9 mouse cellular contexts compared by ENCODE assay signal in the genomic region with DNA sequence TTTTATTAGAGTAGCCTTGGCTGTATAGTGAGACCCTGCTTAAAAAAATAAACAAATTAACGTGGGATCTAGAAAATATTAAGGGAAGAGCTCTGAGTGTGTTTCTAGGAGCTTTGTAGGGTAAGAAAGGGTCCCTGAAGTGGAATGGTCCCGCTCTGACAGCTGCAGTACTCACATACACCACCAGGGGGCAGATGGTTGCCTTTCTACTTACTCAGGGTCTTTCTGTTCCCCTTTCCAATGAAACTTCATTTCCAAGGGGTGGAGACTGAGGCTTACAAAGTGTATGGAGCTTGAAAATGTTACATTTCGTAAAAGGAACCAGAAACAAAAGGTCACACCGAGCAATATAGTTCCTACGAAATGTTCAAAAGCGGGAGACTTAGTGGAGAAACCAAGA. TPM values are rescaled to one million over a fixed set of nuclear protein-coding genes. Genes with fewer than 3 reads are reported as not detected.
DNase-seq lines count a peak whose midpoint lies in the region; ATAC-seq lines count a peak whose summit lies in the region.
"Had no signal": no experiment of that assay in that cellular context is flagged by ENCODE, and none has a peak within 500 bp of the region (broad histone marks: within the 10 kb centered on the region; RNA-seq: fewer than 3 reads in every experiment).

No protein-coding gene starts in this region.

- H3K27ac ChIP-seq in intestine, embryonic 14.5 days (ENCODE audit: low read depth) = no peak overlapping the region
- H3K27ac ChIP-seq in intestine, embryonic 15.5 days = no peak overlapping the region
- no peak overlapping the region for H3K27ac ChIP-seq in embryonic facial prominence, embryonic 13.5 days
- H3K27ac ChIP-seq in limb, embryonic 13.5 days = no peak overlapping the region

- H3K36me3 ChIP-seq in intestine, embryonic 14.5 days (ENCODE audit: control insufficient read depth, insufficient read depth, low read length) = no peaks in the 10 kb centered on the region
- no peaks in the 10 kb centered on the region for H3K36me3 ChIP-seq in intestine, embryonic 15.5 days
- no peaks in the 10 kb centered on the region; the same call in 1 of the 2 replicates for H3K36me3 ChIP-seq in embryonic facial prominence, embryonic 13.5 days
- H3K36me3 ChIP-seq in limb, embryonic 13.5 days = no peaks in the 10 kb centered on the region; the same call in 1 of the 2 replicates

- no peaks in the 10 kb centered on the region for H3K9me3 ChIP-seq in intestine, embryonic 14.5 days (ENCODE audit: control insufficient read depth, low read length)
- H3K9me3 ChIP-seq in intestine, embryonic 15.5 days = no peaks in the 10 kb centered on the region
- no peaks in the 10 kb centered on the region for H3K9me3 ChIP-seq in embryonic facial prominence, embryonic 13.5 days
- H3K9me3 ChIP-seq in limb, embryonic 13.5 days = no peaks in the 10 kb centered on the region

- DNase-seq in intestine, embryonic 14.5 days (ENCODE audit: low spot score) = peak; percentile 92
- DNase-seq in adrenal gland, adult 2 months = peak; percentile 76
- DNase-seq in induced T-regulatory cell, adult 2 months (ENCODE audit: low read depth) = peak; percentile 85
- DNase-seq in thymus, postnatal 10 days (ENCODE audit: low spot score in 2 of 2) = peak; percentile 41 to 67

- no peaks in the 10 kb centered on the region for H3K27me3 ChIP-seq in intestine, embryonic 14.5 days (replicated peaks; ENCODE audit: control insufficient read depth, insufficient read depth, low read length)
- H3K27me3 ChIP-seq in intestine, embryonic 15.5 days (replicated peaks) = peaks cover 3% of the 10 kb centered on the region; the same call in 1 of the 2 replicates
- no peaks in the 10 kb centered on the region; the same call in 1 of the 2 replicates for H3K27me3 ChIP-seq in embryonic facial prominence, embryonic 13.5 days
- H3K27me3 ChIP-seq in limb, embryonic 13.5 days = 0 out of 2 replicates have a peak, but pooled peaks cover 3% of the 10 kb centered on the region

- H3K9ac ChIP-seq in intestine, embryonic 14.5 days (ENCODE audit: low read length) = no peak overlapping the region
- no peak overlapping the region for H3K9ac ChIP-seq in intestine, embryonic 15.5 days
- no peak overlapping the region for H3K9ac ChIP-seq in embryonic facial prominence, embryonic 13.5 days
- H3K9ac ChIP-seq in limb, embryonic 13.5 days = no peak overlapping the region

- H3K4me2 ChIP-seq in intestine, embryonic 14.5 days (ENCODE audit: low read length) = no peak overlapping the region
- H3K4me2 ChIP-seq in intestine, embryonic 15.5 days (replicated peaks) = no peak overlapping the region
- peak overlapping the region; percentile 27; the same call in 1 of the 2 replicates for H3K4me2 ChIP-seq in embryonic facial prominence, embryonic 13.5 days
- 0 out of 2 replicates have a peak overlapping the region, but pooled peaks have one; percentile 25 for H3K4me2 ChIP-seq in limb, embryonic 13.5 days (replicated peaks)

- H3K4me1 ChIP-seq in intestine, embryonic 14.5 days (replicated peaks; ENCODE audit: control insufficient read depth, insufficient read depth, low read length) = peaks cover 25% of the 10 kb centered on the region
- peaks cover 23% of the 10 kb centered on the region for H3K4me1 ChIP-seq in intestine, embryonic 15.5 days (replicated peaks)
- H3K4me1 ChIP-seq in embryonic facial prominence, embryonic 13.5 days = peaks cover 39% of the 10 kb centered on the region
- H3K4me1 ChIP-seq in limb, embryonic 13.5 days = peaks cover 43% of the 10 kb centered on the region

- H3K4me3 ChIP-seq in intestine, embryonic 14.5 days (ENCODE audit: low read depth, low read length) = no peak overlapping the region
- H3K4me3 ChIP-seq in intestine, embryonic 15.5 days (replicated peaks) = no peak overlapping the region
- no peak overlapping the region for H3K4me3 ChIP-seq in embryonic facial prominence, embryonic 13.5 days
- no peak overlapping the region for H3K4me3 ChIP-seq in limb, embryonic 13.5 days

- no peak for ATAC-seq in intestine, embryonic 14.5 days (replicated peaks; ENCODE audit: low FRiP score, low TSS enrichment, low read depth)
- no peak for ATAC-seq in intestine, embryonic 15.5 days
- no peak for ATAC-seq in embryonic facial prominence, embryonic 13.5 days (ENCODE audit: insufficient number of reproducible peaks, insufficient read depth, low FRiP score, low TSS enrichment, low read depth)
- no peak for ATAC-seq in limb, embryonic 13.5 days (ENCODE audit: low FRiP score, low read depth)
- ATAC-seq in neutrophil, adult 5-6 weeks (ENCODE audit: extremely low read depth, insufficient number of reproducible peaks, low FRiP score, poor library complexity, severe bottlenecking) = peak; percentile 59

- WGBS in intestine, embryonic 14.5 days = 16% methylated on average over 6 of the region's 6 CpGs
- 6% methylated on average over 6 of the region's 6 CpGs for WGBS in intestine, embryonic 15.5 days
- WGBS in embryonic facial prominence, embryonic 13.5 days = 9% methylated on average over 6 of the region's 6 CpGs
- 9% methylated on average over 6 of the region's 6 CpGs for WGBS in limb, embryonic 13.5 days

RNA-seq across cellular contexts. Expression of a gene that starts 1.6 kb away (rescaled TPM):
- 0.76 and 0.90 TPM in 2 replicates for polyA plus RNA-seq in intestine, embryonic 14.5 days (2014; fragmentation: Nextera tagmentation; extraction: Ambion mirVana)
- 0.50 and 0.53 TPM in 2 replicates for polyA plus RNA-seq in intestine, embryonic 15.5 days (2015; fragmentation: Nextera tagmentation; extraction: Ambion mirVana)
- 10 to 100 TPM; 31.9 to 58.8 TPM for total RNA-seq in adrenal gland, adult 2 months (2021)
- polyA plus RNA-seq in adrenal gland, adult 2 months (2012; rRNA removed) = 55.3 and 57.9 TPM in 2 replicates
- 0.73 and 0.84 TPM in 2 replicates for polyA plus RNA-seq in embryonic facial prominence, embryonic 13.5 days (2015; fragmentation: Nextera tagmentation; extraction: Ambion mirVana)
- 1.1 and 1.3 TPM in 2 replicates for polyA plus RNA-seq in limb, embryonic 13.5 days (2015; fragmentation: Nextera tagmentation; extraction: Ambion mirVana)
- total RNA-seq in neutrophil, adult 5-6 weeks (2017) = 0.12 TPM in 1 of 2 replicates, not detected in the other

RNA-seq across cellular contexts. Expression of a gene that starts 2.9 kb away (rescaled TPM):
- polyA plus RNA-seq in intestine, embryonic 14.5 days (2014; fragmentation: Nextera tagmentation; extraction: Ambion mirVana) = 7.5 and 8.5 TPM in 2 replicates
- polyA plus RNA-seq in intestine, embryonic 15.5 days (2015; fragmentation: Nextera tagmentation; extraction: Ambion mirVana) = 5.8 and 6.1 TPM in 2 replicates
- 10 to 100 TPM; 40.5 to 56.8 TPM for total RNA-seq in adrenal gland, adult 2 months (2021)
- 71.6 and 79.0 TPM in 2 replicates for polyA plus RNA-seq in adrenal gland, adult 2 months (2012; rRNA removed)
- 10.2 and 12.4 TPM in 2 replicates for polyA plus RNA-seq in embryonic facial prominence, embryonic 13.5 days (2015; fragmentation: Nextera tagmentation; extraction: Ambion mirVana)
- 9.8 and 10.3 TPM in 2 replicates for polyA plus RNA-seq in limb, embryonic 13.5 days (2015; fragmentation: Nextera tagmentation; extraction: Ambion mirVana)
- 17.2 and 18.0 TPM in 2 replicates for total RNA-seq in neutrophil, adult 5-6 weeks (2017)

RNA-seq across cellular contexts. Expression of a gene that starts 46.7 kb away (rescaled TPM):
- 0.93 and 1.2 TPM in 2 replicates for polyA plus RNA-seq in intestine, embryonic 14.5 days (2014; fragmentation: Nextera tagmentation; extraction: Ambion mirVana)
- 1.9 and 2.2 TPM in 2 replicates for polyA plus RNA-seq in intestine, embryonic 15.5 days (2015; fragmentation: Nextera tagmentation; extraction: Ambion mirVana)
- 10 to 100 TPM in 1 of 2 experiments, 1 to 10 TPM in 1; 9.8 to 13.2 TPM for total RNA-seq in adrenal gland, adult 2 months (2021)
- 31.9 and 37.2 TPM in 2 replicates for polyA plus RNA-seq in adrenal gland, adult 2 months (2012; rRNA removed)
- 2.3 and 2.7 TPM in 2 replicates for polyA plus RNA-seq in embryonic facial prominence, embryonic 13.5 days (2015; fragmentation: Nextera tagmentation; extraction: Ambion mirVana)
- polyA plus RNA-seq in limb, embryonic 13.5 days (2015; fragmentation: Nextera tagmentation; extraction: Ambion mirVana) = 2.5 TPM in 2 replicates
- 3.9 and 4.4 TPM in 2 replicates for total RNA-seq in neutrophil, adult 5-6 weeks (2017)

RNA-seq across cellular contexts. Expression of a gene that starts 46.7 kb away (rescaled TPM):
- polyA plus RNA-seq in intestine, embryonic 14.5 days (2014; fragmentation: Nextera tagmentation; extraction: Ambion mirVana) = 113 TPM in 2 replicates
- 124 and 137 TPM in 2 replicates for polyA plus RNA-seq in intestine, embryonic 15.5 days (2015; fragmentation: Nextera tagmentation; extraction: Ambion mirVana)
- 10 to 100 TPM; 70.2 to 81.4 TPM for total RNA-seq in adrenal gland, adult 2 months (2021)
- polyA plus RNA-seq in adrenal gland, adult 2 months (2012; rRNA removed) = 253 and 254 TPM in 2 replicates
- 60.2 and 64.1 TPM in 2 replicates for polyA plus RNA-seq in embryonic facial prominence, embryonic 13.5 days (2015; fragmentation: Nextera tagmentation; extraction: Ambion mirVana)
- 67.5 and 67.8 TPM in 2 replicates for polyA plus RNA-seq in limb, embryonic 13.5 days (2015; fragmentation: Nextera tagmentation; extraction: Ambion mirVana)
- 8.7 and 14.3 TPM in 2 replicates for total RNA-seq in neutrophil, adult 5-6 weeks (2017)

RNA-seq across cellular contexts. Expression of a gene that starts 56.1 kb away (rescaled TPM):
- 0.09 and 0.27 TPM in 2 replicates for polyA plus RNA-seq in intestine, embryonic 14.5 days (2014; fragmentation: Nextera tagmentation; extraction: Ambion mirVana)
- 0.10 and 0.11 TPM in 2 replicates for polyA plus RNA-seq in intestine, embryonic 15.5 days (2015; fragmentation: Nextera tagmentation; extraction: Ambion mirVana)
- total RNA-seq in adrenal gland, adult 2 months (2021) = under 1 TPM in 1 of 2 experiments, not detected in 1; 0.14 TPM
- 0.38 and 0.64 TPM in 2 replicates for polyA plus RNA-seq in adrenal gland, adult 2 months (2012; rRNA removed)
- polyA plus RNA-seq in embryonic facial prominence, embryonic 13.5 days (2015; fragmentation: Nextera tagmentation; extraction: Ambion mirVana) = 0.08 and 0.15 TPM in 2 replicates
- polyA plus RNA-seq in limb, embryonic 13.5 days (2015; fragmentation: Nextera tagmentation; extraction: Ambion mirVana) = 0.10 and 0.11 TPM in 2 replicates
- not detected in 2 replicates for total RNA-seq in neutrophil, adult 5-6 weeks (2017)
- polyA plus RNA-seq: heart, embryonic 14.5 days had no signal

Comparison
In these comparisons a context has a peak if more than half of its experiments do, and no peak if none do; other contexts are left out.
1. H3K4me2 ChIP-seq: peak in embryonic facial prominence, embryonic 13.5 days (single experiment) and limb, embryonic 13.5 days (single experiment); none in intestine, embryonic 14.5 days (single experiment) and intestine, embryonic 15.5 days (single experiment).
2. RNA of a gene that starts 1.6 kb away (polyA plus RNA-seq): 55.3 to 57.9 TPM in adrenal gland, adult 2 months; 1.1 to 1.3 TPM in limb, embryonic 13.5 days, 0.73 to 0.84 TPM in embryonic facial prominence, embryonic 13.5 days, 0.76 to 0.90 TPM in intestine, embryonic 14.5 days and 0.50 to 0.53 TPM in intestine, embryonic 15.5 days; every median in the first group is over 10 times any median in the second.
3. Peak in every context shown above with its lines, with median percentiles within 50 percentile points of each other: DNase-seq.